Mouse (Mus musculus) frontal cortex, postnatal 36 days (tissue): ENCODE results near the gene Klhl40.

Experiments
- DNase-seq, 2 experiments: peaks; one replicate each; pipeline ENCODE4 v3.0.0; 2022; ENCODE audit warnings: low spot score in 2 of 2

Klhl40 gene

DNA sequence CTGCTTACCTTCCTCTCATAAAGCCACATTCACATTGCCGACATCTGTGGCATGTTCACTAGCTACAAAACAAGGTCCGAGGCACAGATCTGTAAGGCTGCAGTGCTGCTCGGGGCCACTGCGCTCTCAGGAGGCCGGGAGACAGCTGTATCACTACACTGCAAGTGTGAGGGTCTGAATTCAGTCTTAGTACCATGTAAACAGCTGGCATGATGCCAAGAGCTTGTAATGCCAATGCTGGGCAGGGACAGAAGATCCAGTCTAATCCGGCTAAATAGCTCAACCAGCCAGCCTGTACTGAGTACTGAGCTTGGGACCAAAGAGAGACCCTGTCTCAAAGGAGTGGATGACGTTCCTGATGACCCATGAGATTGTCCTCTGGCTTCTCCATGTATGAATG is 46.6 kb downstream of the Klhl40 start:
- DNase-seq, result no peak

GRCm38 (mm10) chr9:121826356-121826755 is 48.9 kb downstream of the Klhl40 start:
- peak in 1 of 2 experiments; percentile 55 for DNase-seq

- no peak for DNase-seq
Measured at GRCm38 (mm10) chr9:121828314-121828713, 50.9 kb downstream of the Klhl40 start.

DNA sequence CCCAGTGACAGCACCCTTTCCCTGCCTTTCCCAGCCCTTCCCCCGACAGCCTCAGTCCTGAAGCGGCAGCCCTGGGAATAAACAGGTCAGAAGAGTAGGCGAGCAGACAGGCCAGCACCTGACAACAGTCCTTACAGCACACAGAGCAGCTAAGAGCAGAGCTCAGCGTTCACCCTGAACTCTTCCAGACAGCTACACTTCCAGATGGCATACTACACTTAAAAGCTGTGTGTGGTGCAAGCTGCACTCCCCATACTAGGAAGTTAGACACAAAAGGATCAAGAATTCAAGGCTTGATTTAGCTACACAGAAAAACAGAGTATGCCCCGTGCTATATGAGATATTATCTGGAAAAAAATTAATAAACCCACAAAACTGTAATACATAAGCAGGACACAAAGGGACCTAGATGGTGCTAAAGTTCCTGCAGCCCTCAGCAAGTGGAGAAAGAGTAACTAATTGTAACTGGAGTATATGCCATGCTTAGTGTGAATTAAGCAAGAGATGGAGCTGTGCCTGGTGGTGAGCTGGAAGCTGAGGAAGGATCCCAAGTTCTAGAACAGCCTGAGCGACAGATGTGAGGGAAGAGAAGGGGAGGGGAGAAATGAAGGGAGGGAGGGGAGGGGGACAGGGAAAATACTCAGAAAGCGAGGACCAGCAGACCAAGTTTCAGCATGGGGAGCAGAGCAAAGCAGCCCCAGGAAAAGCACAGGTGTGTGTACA is 52.0 kb downstream of the Klhl40 start:
- no peak for DNase-seq

- no peak for DNase-seq
Measured at GRCm38 (mm10) chr9:121830243-121830955, 53.0 kb downstream of the Klhl40 start.

DNA sequence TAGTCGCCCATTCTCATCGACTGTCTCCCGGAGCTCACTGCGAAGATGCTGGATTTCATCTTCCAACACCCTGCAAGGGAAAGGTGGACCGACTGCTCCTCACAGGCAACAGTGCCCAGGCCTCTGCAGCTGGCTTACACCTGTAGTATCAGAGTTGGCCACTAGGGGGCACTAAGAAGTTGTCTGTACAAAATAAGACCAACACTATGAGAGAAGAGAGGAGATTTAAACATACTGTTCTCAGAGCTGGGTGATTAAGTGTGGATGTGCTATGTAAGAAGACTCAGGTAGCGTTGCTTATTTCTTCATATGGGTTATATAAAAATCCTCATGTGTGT is 53.5 kb downstream of the Klhl40 start:
- peak; percentile 86 to 91 for DNase-seq
